Mouse (Mus musculus) lung, adult 10 weeks (tissue): ENCODE measurements around the gene Gpr19. TPM values are rescaled to one million over a fixed set of nuclear protein-coding genes. Genes with fewer than 3 reads are reported as not detected.

ENCODE experiments used
- polyA plus RNA-seq: library from polyadenylated mRNA; stranded (reverse); fragments of 350-450 nt; fragmentation: Illumina TruSeq; extraction: RNeasy Lipid Tissue Mini Kit (QIAGEN cat#74804); gene quantifications from one replicate; pipeline ENCODE4 v1.2.3, GENCODE M21; 2014; ENCODE audit warnings: low read depth, low replicate concordance; ENCODE audit not compliant: insufficient read depth

Gpr19 gene
- polyA plus RNA-seq: 3.8 TPM

DNA sequence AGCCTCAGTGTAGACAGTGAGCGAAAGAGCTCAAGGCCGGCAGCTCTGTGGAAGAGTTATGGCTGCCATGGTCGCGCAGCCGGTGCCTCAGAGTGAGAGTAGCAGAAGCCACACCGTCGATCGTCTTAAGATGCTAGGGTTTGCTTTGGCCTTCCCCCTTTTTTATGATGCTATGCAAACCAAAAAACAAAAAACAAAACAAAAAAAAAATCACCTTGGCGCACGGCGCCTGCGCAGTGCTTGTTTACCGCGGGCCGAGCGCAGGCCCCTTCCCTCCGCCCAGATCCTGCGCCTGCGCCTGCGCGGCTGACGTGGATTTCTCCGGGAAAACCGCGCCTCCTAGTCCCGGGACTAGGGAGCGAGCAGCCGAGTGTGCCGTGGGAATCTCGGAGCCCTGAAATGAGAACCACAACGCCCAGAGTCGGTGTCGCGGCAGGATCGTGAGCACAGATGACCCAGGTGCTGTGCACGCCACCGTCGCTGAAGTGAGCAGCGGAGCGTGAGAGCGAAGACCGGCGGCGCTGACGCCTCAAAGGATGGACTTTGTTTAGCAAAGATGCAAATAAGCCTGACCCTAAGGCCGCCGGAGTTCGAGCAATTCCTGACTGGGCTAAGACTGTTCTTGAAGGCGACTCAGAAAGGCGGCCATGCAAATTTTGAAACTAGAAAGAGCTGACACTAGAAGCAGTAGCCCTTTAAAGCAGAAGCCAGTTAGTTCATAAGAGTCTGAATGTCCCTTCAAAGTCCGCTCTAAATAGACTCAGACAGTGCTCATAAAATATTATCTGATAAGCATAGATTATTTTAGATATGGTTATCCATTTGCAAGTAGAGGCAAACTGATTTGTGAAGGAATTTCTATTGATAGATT, at the start of gene Gpr19:
TSS of gene Gpr19 (minus strand) at position 484 of the 871 bp plus-strand sequence.

GRCm38 (mm10) chr6:134920190-134921013, 22.0 kb upstream of the Gpr19 start, which contains the start of gene Cdkn1b:
TSS of gene Cdkn1b (plus strand) at chr6:134920401.

GRCm38 (mm10) chr6:134829786-134830700, 68.3 kb downstream of the Gpr19 start, which contains the start of gene Crebl2:
TSS of gene Crebl2 (plus strand) at chr6:134830154.

Other genes with a start within 250 kb of the Gpr19 start
- 16.1 TPM for gene Dusp16, start 106.0 kb downstream of the Gpr19 start, polyA plus RNA-seq
- 21.3 TPM for gene Crebl2, start 68.4 kb downstream of the Gpr19 start, polyA plus RNA-seq
- 44.2 TPM for gene Cdkn1b, start 21.8 kb upstream of the Gpr19 start, polyA plus RNA-seq
- 1.5 TPM for gene Apold1, start 83.1 kb upstream of the Gpr19 start, polyA plus RNA-seq
- 50.1 TPM for gene Ddx47, start 113.0 kb upstream of the Gpr19 start, polyA plus RNA-seq
- 320 TPM for gene Gprc5a, start 167.1 kb upstream of the Gpr19 start, polyA plus RNA-seq
- gene Gprc5d, start 219.7 kb upstream of the Gpr19 start, polyA plus RNA-seq: not detected